Mouse (Mus musculus): Measurements from ENCODE around the gene Zscan26. TPM values are rescaled to one million over a fixed set of nuclear protein-coding genes. Genes with fewer than 3 reads are reported as not detected.

The Zscan26 gene
- total RNA-seq, 2 experiments from 2014 or later = 26.9 to 29.4 TPM

Small RNAs within 50 kb of the gene (microRNA-seq; reads per million reads assigned to microRNA genes)
- gene Mir1896 (0 reads per million in 2 experiments), gene Mir6942 (0.59 to 0.67 reads per million in 2 experiments)

Other genes with a start within 250 kb of the Zscan26 start
- gene Gpx5, start 161.0 kb downstream of the Zscan26 start, total RNA-seq (2021) = not detected
- gene Gpx6, start 141.6 kb downstream of the Zscan26 start, total RNA-seq (2021) = not detected
- gene Olfr1367, start 106.8 kb downstream of the Zscan26 start, total RNA-seq (2021) = not detected
- 10 to 100 TPM in 1 of 2 experiments, 1 to 10 TPM in 1; 9.9 to 10.2 TPM for gene Zscan12, start 90.9 kb downstream of the Zscan26 start, total RNA-seq (2021)
- gene Zkscan3, start 51.0 kb downstream of the Zscan26 start, total RNA-seq (2021) = 10 to 100 TPM; 41.7 to 42.0 TPM
- gene Pgbd1, start 12.7 kb downstream of the Zscan26 start, total RNA-seq (2021) = 1 to 10 TPM; 1.4 to 1.7 TPM
- gene Nkapl, start 14.8 kb upstream of the Zscan26 start, total RNA-seq (2021) = 1 to 10 TPM; 1.0 to 1.2 TPM
- 1 to 10 TPM; 6.6 to 7.9 TPM for gene Zkscan4, start 25.2 kb upstream of the Zscan26 start, total RNA-seq (2021)
- not detected for gene Gm10065, start 25.7 kb upstream of the Zscan26 start, total RNA-seq (2021)
- 10 to 100 TPM; 16.0 to 17.7 TPM for gene AK157302, start 41.5 kb upstream of the Zscan26 start, total RNA-seq (2021)
- 10 to 100 TPM; 48.8 to 72.4 TPM for gene Gm11273, start 47.7 kb upstream of the Zscan26 start, total RNA-seq (2021)
- 10 to 100 TPM; 12.9 to 15.9 TPM for gene Zkscan8, start 77.4 kb upstream of the Zscan26 start, total RNA-seq (2021)
- not detected for gene Olfr1366, start 89.1 kb upstream of the Zscan26 start, total RNA-seq (2021)
- gene Olfr1535, start 106.2 kb upstream of the Zscan26 start, total RNA-seq (2021) = not detected
- not detected for gene Olfr1364, start 128.0 kb upstream of the Zscan26 start, total RNA-seq (2021)
- not detected for gene Olfr1362, start 160.3 kb upstream of the Zscan26 start, total RNA-seq (2021)
- not detected for gene Olfr11, start 188.8 kb upstream of the Zscan26 start, total RNA-seq (2021)
- not detected for gene Olfr1361, start 209.7 kb upstream of the Zscan26 start, total RNA-seq (2021)
- gene Olfr1360, start 223.7 kb upstream of the Zscan26 start, total RNA-seq (2021) = not detected
- gene Olfr1359, start 244.4 kb upstream of the Zscan26 start, total RNA-seq (2021) = not detected